In the genomic region with DNA sequence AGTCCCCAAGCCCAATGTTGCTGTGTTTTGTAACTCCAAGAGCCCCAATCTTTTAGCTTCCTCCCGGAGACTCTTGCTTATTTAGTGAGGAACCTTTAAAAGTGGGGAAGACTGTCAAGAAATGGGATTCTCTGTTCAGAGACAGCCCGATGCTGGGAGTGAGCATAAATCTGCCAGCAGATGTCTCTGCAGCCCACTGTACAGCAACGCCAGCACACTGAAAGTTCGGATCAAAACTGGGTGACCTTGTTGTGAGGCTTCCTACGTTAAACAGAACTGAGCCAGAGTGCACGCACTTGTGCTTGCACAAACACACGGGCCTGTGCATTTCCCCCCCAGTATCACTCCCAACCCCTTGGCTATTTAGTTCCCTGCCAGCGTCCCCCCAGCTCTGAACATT, we compare ENCODE assay signal across 10 mouse cellular contexts. TPM values are rescaled to one million over a fixed set of nuclear protein-coding genes. Genes with fewer than 3 reads are reported as not detected.
DNase-seq lines count a peak whose midpoint lies in the region; TF ChIP-seq lines count a peak whose summit lies in the region.
"Had no signal": no experiment of that assay in that cellular context is flagged by ENCODE, and none has a peak within 500 bp of the region (broad histone marks: within the 10 kb centered on the region; RNA-seq: fewer than 3 reads in every experiment).

No protein-coding gene starts in this region.

- peak; percentile 47 to 79 for DNase-seq in adrenal gland, adult (ENCODE audit: inconsistent age in 2 of 2, low spot score in 1 of 2)
- no peak for DNase-seq in adrenal gland, adult 18-20 months (ENCODE audit: low spot score in 2 of 2)
- peak; percentile 33 to 62 for DNase-seq in layer of hippocampus, postnatal 10 days (ENCODE audit: low spot score in 2 of 2)
- DNase-seq in layer of hippocampus, adult 9-10 months (ENCODE audit: low spot score): no peak
- DNase-seq in heart, postnatal 36 days: peak; percentile 41 to 57
- peak; percentile 22 for DNase-seq in right cerebral cortex, postnatal 25 days
- no peak for DNase-seq in ovary, adult 18-20 months (ENCODE audit: low spot score)

- 0 out of 2 replicates have a peak, but pooled peaks have one; percentile 0 for TF ChIP-seq CTCF in E14TG2a.4 (conservative IDR thresholded peaks at IDR 0.05; ENCODE audit: low read length)

- 0 out of 2 replicates have a peak, but pooled peaks cover 2% of the 10 kb centered on the region for H3K27me3 ChIP-seq in E14TG2a.4 (ENCODE audit: insufficient read depth, low read length)
- H3K27me3 ChIP-seq: stomach, embryonic 15.5 days had no signal

- no peaks in the 10 kb centered on the region for H3K4me1 ChIP-seq in E14TG2a.4 (replicated peaks; ENCODE audit: low read depth, low read length)

- H3K4me3 ChIP-seq in E14TG2a.4 (replicated peaks; ENCODE audit: low read length): no peak overlapping the region
- H3K4me3 ChIP-seq: embryonic facial prominence, embryonic 12.5 days; stomach, embryonic 15.5 days had no signal

- no peaks in the 10 kb centered on the region for H3K36me3 ChIP-seq in E14TG2a.4 (ENCODE audit: insufficient read depth, low read length)
- H3K36me3 ChIP-seq: embryonic facial prominence, embryonic 12.5 days; stomach, embryonic 15.5 days had no signal

- intact Hi-C loops in heart, postnatal 36 days (cut with DNase I): loop anchor here (1.0 to 5.0 kb wide), 4 partner anchors 69 to 1038 kb away; no protein-coding TSS in a partner anchor

- no peaks in the 10 kb centered on the region for H3K9me3 ChIP-seq in E14TG2a.4 (ENCODE audit: low read length)
- H3K9me3 ChIP-seq: embryonic facial prominence, embryonic 12.5 days; stomach, embryonic 15.5 days had no signal

RNA-seq across cellular contexts. Expression of a gene that starts 10.8 kb away (rescaled TPM):
- total RNA-seq in adrenal gland, adult 18-20 months (2021): 1 to 10 TPM; 2.3 to 5.2 TPM
- 1 to 10 TPM; 6.9 to 8.5 TPM for total RNA-seq in layer of hippocampus, postnatal 10 days (2021)
- total RNA-seq in heart, postnatal 36 days (2021): 1 to 10 TPM; 4.1 to 4.5 TPM

Comparison
In these comparisons a context has a peak if more than half of its experiments do, and no peak if none do; other contexts are left out.
1. DNase-seq: peak in adrenal gland, adult (2 of 2), layer of hippocampus, postnatal 10 days (2 of 2), heart, postnatal 36 days (2 of 2) and right cerebral cortex, postnatal 25 days (single experiment); none in adrenal gland, adult 18-20 months (0 of 2), layer of hippocampus, adult 9-10 months (single experiment) and ovary, adult 18-20 months (single experiment).